Mouse (Mus musculus) liver, embryonic 16.5 days (tissue): ENCODE measurements around the gene Prn. TPM values are rescaled to one million over a fixed set of nuclear protein-coding genes. Genes with fewer than 3 reads are reported as not detected.

ENCODE experiments used
- ATAC-seq: fragments of 200-750 bp; cut with Nextera tagmentation; 2 replicates; pipeline ENCODE4 v1.8.0; 2017; ENCODE audit warnings: low read depth, mild to moderate bottlenecking, moderate number of reproducible peaks, moderate library complexity
- H3K27ac ChIP-seq: fragments of 300-500 bp; sonication (generic); 2 replicates; pipeline ENCODE4 v1.5.1; 2014; ENCODE audit warnings: mild to moderate bottlenecking, low read length
- H3K27me3 ChIP-seq: fragments of 300-500 bp; sonication (generic); 2 replicates; pipeline ENCODE4 v1.6.1; 2014; ENCODE audit warnings: low read depth, low read length, mixed read lengths; ENCODE audit not compliant: control insufficient read depth, insufficient read depth
- H3K36me3 ChIP-seq: fragments of 300-500 bp; sonication (generic); 2 replicates; pipeline ENCODE4 v1.6.1; 2014; ENCODE audit warnings: mild to moderate bottlenecking; ENCODE audit not compliant: control insufficient read depth, insufficient read depth
- H3K4me1 ChIP-seq: fragments of 300-500 bp; sonication (generic); 2 replicates; pipeline ENCODE4 v1.6.1; 2014; ENCODE audit warnings: low read depth, low read length, mixed read lengths; ENCODE audit not compliant: control insufficient read depth
- H3K4me2 ChIP-seq: fragments of 300-500 bp; sonication (generic); 2 replicates; pipeline ENCODE4 v1.6.1; 2014; ENCODE audit warnings: low read depth, low read length, mixed read lengths
- H3K4me3 ChIP-seq: fragments of 300-500 bp; sonication (generic); 2 replicates; pipeline ENCODE4 v1.5.1; 2014; ENCODE audit warnings: low read depth, mild to moderate bottlenecking, low read length
- H3K9ac ChIP-seq: fragments of 300-500 bp; sonication (generic); 2 replicates; pipeline ENCODE4 v1.6.1; 2014; ENCODE audit warnings: low read depth, low read length
- H3K9me3 ChIP-seq: fragments of 300-500 bp; sonication (generic); replicated peaks from 2 replicates; pipeline ENCODE4 v1.6.1; 2016; ENCODE audit warnings: low read length; ENCODE audit not compliant: control insufficient read depth
- WGBS: fragments of 180-500 bp; shearing (Covaris S2); extraction: QIAGEN DNeasy Blood & Tissue Kit; methylation state at CpG from one replicate; pipeline ENCODE4 v1.1.7; 2014; ENCODE audit not compliant: insufficient replicate concordance; 5-methylcytosine and 5-hydroxymethylcytosine counted together
- polyA plus RNA-seq: library from polyadenylated mRNA; unstranded; fragments of >200 nt; fragmentation: Nextera tagmentation; extraction: Ambion mirVana; gene quantifications from 2 replicates; pipeline ENCODE4 v1.2.1, GENCODE M21; 2015

Prn gene
- polyA plus RNA-seq, 1 experiment from 2014 or later = not detected

- Histone ChIP-seq H3K36me3 (no peaks in the 10 kb centered on the region), H3K27ac (no peak overlapping the region)
- 38% methylated on average over 9 of the region's 9 CpGs for WGBS
Measured at GRCm38 (mm10) chr2:131957731-131958222, 48.0 kb downstream of the Prn start.

GRCm38 (mm10) chr2:131961671-131962070, 51.9 kb downstream of the Prn start:
- Histone ChIP-seq H3K4me3 (no peak overlapping the region), H3K4me2 (no peak overlapping the region)
- 50% methylated on average over 2 of the region's 2 CpGs for WGBS

More at GRCm38 (mm10) chr2:131957731-131958222, 48.0 kb downstream of the Prn start:
- no peak overlapping the region for H3K4me3 ChIP-seq
- no peaks in the 10 kb centered on the region for H3K9me3 ChIP-seq
- H3K4me2 ChIP-seq = no peak overlapping the region
- H3K9ac ChIP-seq = no peak overlapping the region
- H3K4me1 ChIP-seq = peaks cover 4% of the 10 kb centered on the region; the same call in 1 of the 2 replicates
- ATAC-seq = no peak
- H3K27me3 ChIP-seq = peaks cover 12% of the 10 kb centered on the region

GRCm38 (mm10) chr2:131970597-131970996, 60.8 kb downstream of the Prn start:
- Histone ChIP-seq H3K4me3 (no peak overlapping the region), H3K27ac (no peak overlapping the region), H3K4me1 (no peaks in the 10 kb centered on the region), H3K4me2 (no peak overlapping the region), H3K9ac (no peak overlapping the region), H3K27me3 (no peaks in the 10 kb centered on the region), H3K9me3 (no peaks in the 10 kb centered on the region), H3K36me3 (no peaks in the 10 kb centered on the region)
- ATAC-seq = no peak
- 69% methylated on average over 2 of the region's 2 CpGs for WGBS

More at GRCm38 (mm10) chr2:131961671-131962070, 51.9 kb downstream of the Prn start:
- H3K9ac ChIP-seq = no peak overlapping the region
- no peaks in the 10 kb centered on the region for H3K36me3 ChIP-seq
- H3K9me3 ChIP-seq = no peaks in the 10 kb centered on the region
- no peak overlapping the region for H3K27ac ChIP-seq
- no peaks in the 10 kb centered on the region for H3K4me1 ChIP-seq
- no peaks in the 10 kb centered on the region for H3K27me3 ChIP-seq
- no peak for ATAC-seq

GRCm38 (mm10) chr2:131971098-131971497, 61.3 kb downstream of the Prn start:
- Histone ChIP-seq H3K9me3 (no peaks in the 10 kb centered on the region), H3K4me3 (no peak overlapping the region), H3K4me2 (no peak overlapping the region), H3K4me1 (no peaks in the 10 kb centered on the region), H3K36me3 (no peaks in the 10 kb centered on the region), H3K27me3 (no peaks in the 10 kb centered on the region), H3K9ac (no peak overlapping the region), H3K27ac (no peak overlapping the region)
- no peak for ATAC-seq
- WGBS = 52% methylated on average over 4 of the region's 4 CpGs

- Histone ChIP-seq H3K4me2 (no peak overlapping the region), H3K9me3 (no peaks in the 10 kb centered on the region), H3K27me3 (no peaks in the 10 kb centered on the region), H3K4me3 (no peak overlapping the region), H3K36me3 (no peaks in the 10 kb centered on the region), H3K27ac (no peak overlapping the region), H3K9ac (no peak overlapping the region), H3K4me1 (no peaks in the 10 kb centered on the region)
- WGBS = 45% methylated on average over 3 of the region's 3 CpGs
- ATAC-seq = no peak
Measured at GRCm38 (mm10) chr2:131976663-131977062, 66.9 kb downstream of the Prn start.

- no peak for ATAC-seq
- H3K9me3 ChIP-seq = no peaks in the 10 kb centered on the region
- H3K27ac ChIP-seq = no peak overlapping the region
- H3K36me3 ChIP-seq = no peaks in the 10 kb centered on the region
- no peak overlapping the region for H3K4me3 ChIP-seq
- H3K27me3 ChIP-seq = no peaks in the 10 kb centered on the region
- H3K4me1 ChIP-seq = no peaks in the 10 kb centered on the region
- H3K4me2 ChIP-seq = no peak overlapping the region
- H3K9ac ChIP-seq = no peak overlapping the region
- 13% methylated on average over 9 of the region's 9 CpGs for WGBS
Measured at GRCm38 (mm10) chr2:131980866-131981265, 71.1 kb downstream of the Prn start.

GRCm38 (mm10) chr2:131982546-131983196, 72.9 kb downstream of the Prn start:
- no peak overlapping the region for H3K4me3 ChIP-seq
- 0 out of 2 replicates have a peak, but pooled peaks have one; percentile 35 for ATAC-seq
- no peak overlapping the region for H3K27ac ChIP-seq

GRCm38 (mm10) chr2:131987950-131988349, 78.2 kb downstream of the Prn start:
- WGBS = 26% methylated on average over 3 of the region's 3 CpGs
- no peak overlapping the region for H3K4me2 ChIP-seq
- no peaks in the 10 kb centered on the region for H3K4me1 ChIP-seq

More at GRCm38 (mm10) chr2:131982546-131983196, 72.9 kb downstream of the Prn start:
- Histone ChIP-seq H3K4me1 (no peaks in the 10 kb centered on the region), H3K27me3 (no peaks in the 10 kb centered on the region), H3K9me3 (no peaks in the 10 kb centered on the region), H3K9ac (no peak overlapping the region), H3K36me3 (no peaks in the 10 kb centered on the region), H3K4me2 (no peak overlapping the region)
- WGBS = 8% methylated on average over 6 of the region's 6 CpGs

GRCm38 (mm10) chr2:131988550-131988949, 78.8 kb downstream of the Prn start:
- H3K36me3 ChIP-seq = no peaks in the 10 kb centered on the region
- no peak overlapping the region for H3K9ac ChIP-seq
- WGBS = 50% methylated on average over 2 of the region's 2 CpGs
- H3K4me2 ChIP-seq = no peak overlapping the region
- no peak overlapping the region for H3K4me3 ChIP-seq
- no peaks in the 10 kb centered on the region for H3K9me3 ChIP-seq
- no peaks in the 10 kb centered on the region for H3K27me3 ChIP-seq
- ATAC-seq = no peak
- H3K4me1 ChIP-seq = no peaks in the 10 kb centered on the region
- H3K27ac ChIP-seq = no peak overlapping the region

More at GRCm38 (mm10) chr2:131987950-131988349, 78.2 kb downstream of the Prn start:
- H3K9me3 ChIP-seq = no peaks in the 10 kb centered on the region
- no peaks in the 10 kb centered on the region for H3K36me3 ChIP-seq
- no peak overlapping the region for H3K4me3 ChIP-seq
- no peak overlapping the region for H3K27ac ChIP-seq
- no peak for ATAC-seq
- H3K9ac ChIP-seq = no peak overlapping the region
- no peaks in the 10 kb centered on the region for H3K27me3 ChIP-seq
